Mouse (Mus musculus): ENCODE data around the gene Cd86. TPM values are rescaled to one million over a fixed set of nuclear protein-coding genes. Genes with fewer than 3 reads are reported as not detected.

Gene Cd86
- total RNA-seq, 2 experiments from 2014 or later: 0.51 to 0.91 TPM

DNA sequence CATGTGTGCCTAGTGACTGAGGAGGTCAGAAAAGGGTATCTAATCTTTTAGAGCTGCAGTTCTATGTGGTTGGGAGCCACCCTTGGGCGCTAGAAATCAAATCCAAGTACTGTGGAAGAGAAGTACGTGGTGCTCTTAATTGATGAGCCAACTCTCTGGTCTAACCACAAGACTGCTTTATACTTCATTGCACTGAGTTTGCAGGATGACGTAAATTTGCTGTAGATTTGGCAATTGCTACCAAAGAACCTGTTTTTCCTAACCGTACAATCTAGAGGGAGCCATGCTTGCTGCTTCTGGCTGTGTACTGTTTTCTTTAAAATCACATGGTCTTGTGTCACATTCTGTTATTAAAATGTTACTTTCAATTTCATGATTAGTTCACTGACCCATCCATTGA, 10.0 kb downstream of the Cd86 start:
- no peak for DNase-seq

DNA sequence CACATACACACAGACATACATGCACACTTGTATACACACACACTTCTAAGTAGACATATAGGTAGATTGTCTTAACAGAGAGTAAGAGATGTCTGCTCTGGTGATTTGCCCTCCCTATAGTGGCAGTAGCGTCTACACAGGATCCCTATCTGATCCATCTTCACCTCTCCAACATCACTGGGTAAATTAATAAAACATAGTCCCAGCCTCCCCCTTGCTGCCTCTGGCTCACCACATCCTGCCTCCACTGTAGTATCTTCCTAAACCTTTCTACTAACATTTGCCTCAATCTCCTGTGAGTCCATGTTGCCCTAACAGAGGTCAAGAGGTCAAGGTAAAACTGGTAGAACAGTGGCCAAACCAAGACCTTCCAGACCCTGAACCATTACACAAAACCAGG, 10.7 kb downstream of the Cd86 start:
- no peak for DNase-seq

DNA sequence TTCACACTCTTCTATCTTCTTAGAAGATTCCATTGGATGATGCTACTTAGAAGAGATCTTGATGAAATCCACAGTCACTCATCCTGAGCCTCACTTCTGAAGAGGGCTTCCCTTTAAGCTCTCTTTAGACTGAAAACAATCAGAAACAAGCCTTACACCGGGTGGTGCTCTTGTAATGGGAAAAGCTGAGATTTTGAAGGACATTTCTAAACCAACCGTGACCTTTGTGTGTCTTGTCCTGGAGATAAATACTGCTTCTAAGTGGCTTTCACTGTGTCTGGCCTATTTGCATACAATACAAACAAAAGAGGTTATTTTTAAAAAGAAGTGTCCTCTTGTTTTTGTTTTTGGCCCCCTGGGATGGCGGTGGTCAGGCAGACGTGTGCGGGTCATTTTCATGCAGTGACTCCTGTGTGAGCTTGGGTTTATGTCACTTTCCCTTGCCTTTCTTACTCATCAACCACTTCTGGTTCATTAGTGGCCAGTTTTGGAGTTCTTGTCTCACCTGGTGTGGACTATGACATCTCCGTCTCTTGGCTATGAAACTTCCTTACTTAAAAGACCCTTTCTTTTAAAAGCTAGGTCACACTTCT, 14.6 kb downstream of the Cd86 start:
- DNase-seq: no peak

DNA sequence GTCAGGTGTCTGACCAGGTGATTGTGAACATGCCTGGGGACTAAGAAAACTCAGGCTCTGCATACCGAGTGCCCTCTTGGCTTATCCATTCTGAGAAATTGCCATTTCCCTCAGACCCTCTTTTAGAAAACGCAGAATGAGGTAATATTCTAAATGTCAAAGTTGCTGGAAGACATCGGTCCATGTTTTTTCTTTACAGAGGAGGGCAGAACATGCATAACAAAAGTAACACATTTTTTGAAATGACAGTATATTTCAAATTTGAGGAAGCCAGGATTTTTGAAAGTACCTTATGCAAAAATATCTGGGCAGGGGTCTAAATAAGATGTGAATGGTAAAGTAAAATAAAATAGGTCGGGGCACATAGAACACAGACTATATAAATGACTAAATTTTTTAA, 15.4 kb downstream of the Cd86 start:
- no peak for DNase-seq

DNA sequence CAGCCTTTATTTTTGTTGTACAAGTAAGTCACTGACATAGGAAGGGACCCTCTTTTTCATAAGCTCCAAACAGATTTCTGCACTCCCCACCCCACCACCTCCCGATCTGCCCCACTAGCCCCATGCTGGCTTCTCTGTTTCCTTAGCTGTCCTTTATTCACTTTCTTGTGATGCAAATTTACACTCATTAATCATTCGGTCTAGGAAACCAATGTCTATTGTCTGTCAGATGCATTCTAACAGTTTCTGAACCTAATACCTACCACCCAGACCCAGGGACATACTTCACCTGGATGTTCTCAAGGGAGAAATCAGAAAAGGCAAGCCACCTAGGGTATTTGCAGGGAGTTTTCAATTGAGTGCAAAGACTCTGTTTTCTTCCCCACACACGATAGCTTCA, 16.6 kb downstream of the Cd86 start:
- no peak for DNase-seq

DNA sequence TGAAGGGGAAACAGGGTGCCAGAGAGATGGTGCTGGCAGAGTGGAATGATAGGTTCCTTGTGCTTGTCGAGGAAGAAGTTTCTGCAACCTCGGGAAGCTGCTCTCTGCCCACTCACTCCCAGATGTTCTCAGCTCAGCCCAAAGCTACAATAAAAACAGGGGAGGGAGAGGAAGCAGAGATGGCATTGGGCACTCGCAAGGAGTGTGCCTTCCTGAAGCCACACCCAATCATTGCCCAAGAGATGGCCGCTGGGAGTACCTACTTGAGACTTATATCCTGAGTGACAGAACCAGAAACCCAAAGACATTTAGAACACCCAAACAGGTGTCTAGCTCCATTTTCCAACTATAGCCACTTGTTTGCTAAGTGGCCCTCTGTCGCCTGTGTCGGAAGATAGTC, 20.8 kb downstream of the Cd86 start:
- no peak for DNase-seq

DNA sequence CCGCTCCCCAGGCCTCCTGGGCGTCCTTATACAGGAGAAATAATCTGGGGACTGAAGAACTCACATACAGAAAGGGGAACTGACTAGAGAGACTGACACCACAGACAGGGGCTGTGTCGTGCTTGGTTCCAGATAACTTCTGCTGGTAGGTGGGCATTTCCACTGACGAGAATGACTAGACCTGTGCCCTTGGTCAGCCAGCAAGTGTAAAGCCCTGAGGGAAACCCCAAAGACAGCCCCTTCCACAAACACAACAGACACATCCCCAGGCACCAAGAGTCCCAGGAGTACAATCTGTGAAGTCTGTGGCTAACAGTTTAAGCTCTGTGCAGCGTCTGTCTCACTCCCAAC, 23.2 kb downstream of the Cd86 start:
- DNase-seq: no peak

DNA sequence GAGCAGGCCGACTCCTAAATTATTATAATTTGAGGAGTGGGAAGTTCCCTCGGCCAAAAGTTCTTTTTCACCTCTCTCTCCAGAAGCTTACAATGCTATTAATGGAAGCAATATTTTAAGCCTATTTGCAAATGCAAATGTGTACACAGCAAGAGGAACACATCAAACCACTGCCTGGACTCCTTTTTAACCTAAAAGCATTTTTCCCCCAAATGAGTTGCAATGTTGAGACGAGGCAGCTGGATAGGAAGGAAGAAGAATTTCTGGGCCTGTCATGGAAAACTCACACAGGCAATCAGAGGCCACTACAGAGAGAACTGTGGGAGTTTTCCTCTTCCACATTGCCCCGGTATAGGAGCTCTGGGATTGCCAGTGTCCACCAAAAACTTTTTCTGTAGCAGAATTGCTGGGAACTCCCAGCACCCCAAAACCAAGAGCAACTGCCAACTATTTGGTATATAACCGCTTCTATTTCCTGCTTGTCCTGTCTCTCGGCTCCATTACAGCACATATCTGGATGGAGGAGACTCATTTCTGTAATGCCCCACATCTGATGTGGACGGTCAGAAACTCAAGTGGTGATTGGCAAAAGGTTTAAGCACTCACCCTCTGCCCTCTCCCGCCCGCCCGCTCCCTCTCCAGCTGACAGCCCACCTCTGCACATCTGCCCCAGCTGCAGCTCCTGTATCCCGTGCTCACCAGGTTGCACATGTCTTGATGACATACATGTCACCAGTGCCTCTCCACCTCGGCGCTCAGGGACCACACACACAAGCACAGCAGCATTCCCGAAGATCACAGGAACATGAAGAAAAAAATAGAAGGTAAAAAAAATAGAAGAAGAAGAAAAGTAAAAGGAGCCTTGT, 23.8 kb downstream of the Cd86 start:
- DNase-seq: no peak

DNA sequence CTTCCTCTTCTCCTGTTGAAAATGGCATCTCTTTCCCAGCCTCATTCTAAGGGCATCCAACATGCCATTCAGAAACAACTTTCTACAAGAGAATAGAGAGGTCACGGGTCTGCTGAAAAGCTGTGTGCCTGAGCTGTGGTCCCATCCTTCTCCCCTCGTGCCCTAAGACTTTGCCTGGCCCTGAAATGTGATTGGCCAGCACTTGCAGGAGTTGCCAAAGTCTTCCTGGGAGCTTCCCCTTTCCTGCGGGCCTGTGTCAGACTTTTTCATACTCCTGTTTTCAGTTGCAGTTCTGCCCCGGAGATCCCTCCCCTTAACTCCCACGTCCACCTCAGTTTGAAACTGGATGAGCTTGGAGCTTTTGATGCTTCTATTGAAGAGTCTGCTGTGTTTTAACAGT, 24.9 kb downstream of the Cd86 start:
- no peak for DNase-seq

DNA sequence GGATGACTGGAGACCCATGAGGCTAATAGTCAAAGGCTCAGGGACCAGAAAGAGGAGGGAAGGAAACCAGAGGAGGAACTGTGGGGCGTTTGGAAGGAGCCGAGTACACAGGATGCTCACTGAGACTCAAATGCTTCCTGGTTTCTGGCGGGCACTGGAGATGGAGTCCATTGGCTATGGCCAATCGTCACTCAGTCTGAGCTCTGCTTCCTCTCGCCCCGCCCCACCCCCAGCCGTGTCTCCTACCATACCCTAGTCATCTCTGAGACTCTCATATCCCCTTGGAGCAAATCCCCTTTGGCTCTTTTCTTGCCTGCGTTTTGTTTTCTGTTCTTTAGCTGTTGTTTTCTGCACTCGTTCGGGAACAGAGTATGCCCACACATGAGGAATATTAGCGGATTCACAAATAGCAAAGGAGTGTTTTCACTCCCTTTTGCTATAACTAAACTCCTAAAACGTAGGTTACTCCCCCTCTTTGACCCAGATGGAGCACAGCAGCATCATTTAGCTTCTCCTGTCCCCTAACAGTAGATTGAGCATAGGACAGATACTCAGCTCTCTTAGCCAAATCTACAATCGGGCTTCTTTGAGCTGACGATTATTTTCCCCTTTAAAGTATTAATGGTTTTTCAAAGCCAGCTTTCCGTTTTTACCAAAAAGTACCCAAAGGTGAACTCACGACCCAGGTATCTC, 25.9 kb downstream of the Cd86 start:
- no peak for DNase-seq

DNA sequence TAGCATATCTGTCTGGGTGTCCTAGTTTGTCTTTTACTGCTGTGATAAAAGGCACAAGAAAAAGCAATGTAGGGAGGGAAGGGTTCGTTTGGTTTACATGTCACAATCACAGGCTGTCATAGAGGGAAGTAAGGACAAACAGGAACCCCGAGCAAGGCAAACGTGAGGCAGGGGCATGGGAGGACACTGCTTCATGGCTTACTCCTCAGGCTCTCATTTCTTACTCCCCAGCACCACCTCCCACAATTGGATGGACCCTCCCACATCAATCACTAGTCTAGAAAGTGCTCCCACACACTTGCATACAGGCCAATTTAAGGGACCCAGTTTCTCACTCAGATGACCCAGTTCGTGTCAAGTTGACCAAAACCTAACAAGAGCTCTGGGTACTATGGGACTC, 29.1 kb downstream of the Cd86 start:
- no peak for DNase-seq

DNA sequence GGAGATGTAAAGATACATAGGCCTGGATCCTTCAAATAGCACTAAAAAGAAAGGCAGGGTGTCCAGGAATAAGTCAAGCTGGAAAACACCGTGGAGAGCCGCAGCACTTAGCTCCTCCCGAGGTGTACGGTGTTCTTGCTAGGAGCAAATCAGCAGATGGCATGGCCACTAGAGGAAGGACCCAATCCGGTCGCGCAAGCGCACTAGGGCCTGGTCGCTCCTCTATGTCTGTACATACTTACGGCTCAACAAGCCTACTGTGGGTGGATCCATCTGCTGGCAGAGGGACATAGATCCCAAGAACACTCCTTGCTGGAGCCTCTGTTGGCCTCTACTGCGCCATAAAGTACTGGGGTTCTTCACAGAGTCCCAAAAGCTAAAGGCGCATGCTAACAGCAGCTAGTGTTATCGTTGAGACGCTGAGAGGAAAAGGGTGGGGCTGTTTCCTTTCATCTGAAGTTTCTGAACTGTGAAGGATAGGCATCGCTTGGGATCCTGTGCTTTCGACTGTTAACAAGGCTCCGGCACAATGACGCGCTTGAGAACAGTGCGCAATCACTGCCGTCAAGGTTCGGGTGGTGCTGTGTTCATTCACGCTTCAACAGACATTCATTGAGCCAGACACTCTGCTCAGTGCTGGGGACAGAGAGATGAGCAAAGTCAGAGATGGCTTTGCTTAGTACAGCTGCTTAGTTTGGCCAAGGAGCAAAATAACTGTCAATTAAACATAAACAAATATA, 30.7 kb downstream of the Cd86 start:
- DNase-seq: no peak

DNA sequence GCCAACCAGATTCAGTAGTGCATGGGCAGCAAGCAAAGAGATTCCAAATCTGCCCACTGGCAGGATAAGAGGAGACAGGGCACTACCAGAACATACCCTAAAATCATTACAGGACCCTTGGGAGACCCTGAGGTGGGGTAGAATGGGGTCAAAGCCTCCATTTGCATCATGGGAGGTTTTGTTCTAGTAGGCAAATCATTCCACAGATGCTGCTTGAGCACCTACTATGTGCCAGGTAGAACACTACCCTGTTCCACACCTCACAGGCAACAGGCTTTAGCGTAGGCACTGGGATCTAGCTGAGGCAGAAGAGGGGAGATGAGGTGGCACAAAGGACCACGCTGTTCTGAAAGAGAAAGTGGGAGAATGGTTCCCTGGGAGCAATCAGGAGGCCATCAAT, 31.5 kb downstream of the Cd86 start:
- DNase-seq: no peak

DNA sequence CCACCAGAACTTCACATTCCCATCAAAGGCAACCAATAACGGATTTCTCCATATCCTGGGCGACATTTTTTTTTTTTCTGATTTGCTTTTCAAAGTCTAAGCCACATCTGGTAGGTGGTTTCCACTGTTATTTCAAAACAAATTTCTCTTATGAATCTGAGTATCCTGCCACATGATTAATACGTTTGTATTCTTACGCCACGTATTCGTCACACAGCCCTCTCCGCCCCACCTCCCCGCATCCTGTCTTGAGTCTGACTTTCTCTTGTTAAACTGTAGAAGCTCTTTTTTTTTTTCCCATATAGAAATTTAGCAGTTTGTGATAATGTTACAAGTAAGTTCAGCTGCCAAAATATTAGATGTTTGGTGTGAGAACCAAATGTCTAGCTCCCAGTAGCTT, 33.7 kb downstream of the Cd86 start:
- DNase-seq: no peak

DNA sequence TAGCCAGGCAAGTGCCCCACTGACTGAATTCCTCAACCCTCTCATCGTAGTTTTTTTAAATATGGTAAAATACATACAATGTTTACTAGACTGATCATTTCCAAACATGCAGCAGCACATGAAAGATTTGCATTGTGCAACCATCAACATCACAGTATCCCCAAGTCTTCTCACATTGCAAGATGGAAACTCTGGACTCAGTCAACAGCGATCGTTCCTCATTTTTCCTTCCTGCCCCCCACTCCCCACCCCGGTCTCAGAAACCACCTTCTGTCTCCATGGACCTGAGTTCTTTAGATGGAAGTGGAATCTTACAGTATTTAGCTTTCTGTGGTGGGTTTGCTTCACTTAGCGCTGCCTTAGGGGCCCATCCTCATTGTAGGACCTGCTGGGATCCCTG, 34.3 kb downstream of the Cd86 start:
- no peak for DNase-seq

DNA sequence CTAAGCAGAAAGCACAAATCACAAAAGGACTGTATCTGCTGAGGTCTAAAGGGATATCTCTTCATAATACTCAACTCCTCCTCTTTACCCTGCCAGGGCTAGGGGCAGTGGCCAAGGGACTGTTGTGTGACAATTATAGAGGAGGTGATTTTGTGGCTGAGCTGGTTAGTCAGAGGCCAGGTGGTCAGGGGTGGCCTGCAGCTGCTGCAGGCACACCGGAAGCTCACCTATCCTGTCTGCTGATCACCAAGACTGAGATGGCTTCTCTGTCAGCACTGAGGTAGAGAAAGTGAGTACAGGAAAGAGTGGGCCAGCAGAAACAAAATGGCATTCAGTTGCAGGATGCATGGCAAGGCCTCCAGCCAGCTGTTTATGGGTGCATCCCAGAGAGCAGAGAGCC, 38.1 kb downstream of the Cd86 start:
- DNase-seq: no peak

DNA sequence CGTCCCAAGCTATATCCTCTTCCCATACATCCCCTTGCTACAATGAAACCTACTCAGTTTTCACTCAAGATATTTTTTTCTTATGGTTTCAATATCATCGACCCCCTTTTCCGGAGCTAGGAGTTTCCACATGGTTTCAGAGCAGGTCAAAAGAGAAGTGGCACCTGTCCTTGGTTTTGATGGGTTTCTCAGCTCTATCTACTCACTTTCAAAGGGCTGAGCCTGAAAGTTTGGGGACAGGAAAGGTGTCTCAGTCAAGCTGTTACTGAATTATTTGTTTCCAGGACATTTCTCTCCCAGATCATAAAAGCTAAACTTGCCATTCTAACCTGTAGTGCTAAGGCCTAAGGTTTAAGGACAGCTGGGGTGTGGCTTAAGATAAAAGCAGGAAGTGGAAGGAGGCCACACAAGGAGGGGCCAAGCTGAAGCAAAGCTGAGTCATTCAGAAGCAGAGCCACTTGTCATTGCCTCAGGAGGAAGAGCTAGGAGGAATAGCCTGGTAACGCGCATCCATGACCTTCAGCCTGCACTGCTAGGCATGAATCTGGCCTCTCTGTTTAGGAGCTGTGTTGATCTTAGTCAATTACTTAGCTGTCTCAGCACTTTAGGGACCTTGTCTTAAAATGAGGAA, 39.2 kb downstream of the Cd86 start:
- DNase-seq: no peak

DNA sequence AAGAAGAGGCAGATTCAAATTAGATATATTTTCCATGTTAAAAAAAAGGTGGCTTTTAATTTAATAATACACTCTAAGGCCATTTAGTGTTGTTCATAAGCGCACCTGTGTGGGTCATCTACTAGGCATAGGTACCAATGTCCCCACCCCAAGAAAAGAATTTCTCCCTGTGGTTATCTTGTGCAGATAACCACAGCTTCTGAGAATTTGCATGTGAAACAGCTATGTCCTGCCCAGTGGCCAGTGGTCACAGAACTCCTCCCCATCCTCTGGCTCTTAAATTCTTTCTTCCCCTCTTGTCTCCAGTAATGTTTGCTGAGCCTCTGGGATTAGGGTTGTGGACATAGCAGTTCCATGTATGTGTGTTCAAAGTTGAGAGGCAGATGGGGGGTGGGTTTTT, 40.0 kb downstream of the Cd86 start:
- no peak for DNase-seq

DNA sequence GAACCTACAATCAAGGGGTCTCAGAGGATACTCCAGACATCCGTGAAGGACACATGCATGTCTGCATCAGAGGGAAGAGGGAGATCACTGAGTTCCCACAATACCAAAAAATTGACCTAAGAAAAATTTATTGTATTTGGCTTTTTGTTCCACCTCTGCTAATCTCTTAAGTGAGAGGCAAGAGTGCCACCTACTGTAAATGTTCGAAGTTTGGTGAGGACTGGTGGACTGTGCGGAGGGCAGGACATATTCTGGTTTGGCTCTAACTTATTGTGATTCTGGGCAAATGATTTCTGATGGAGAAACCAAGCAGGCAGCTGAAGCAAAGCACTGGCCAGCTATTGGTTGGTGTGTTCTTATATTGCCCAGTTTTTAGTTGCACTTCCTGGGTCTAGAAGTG, 43.6 kb downstream of the Cd86 start:
- no peak for DNase-seq

DNA sequence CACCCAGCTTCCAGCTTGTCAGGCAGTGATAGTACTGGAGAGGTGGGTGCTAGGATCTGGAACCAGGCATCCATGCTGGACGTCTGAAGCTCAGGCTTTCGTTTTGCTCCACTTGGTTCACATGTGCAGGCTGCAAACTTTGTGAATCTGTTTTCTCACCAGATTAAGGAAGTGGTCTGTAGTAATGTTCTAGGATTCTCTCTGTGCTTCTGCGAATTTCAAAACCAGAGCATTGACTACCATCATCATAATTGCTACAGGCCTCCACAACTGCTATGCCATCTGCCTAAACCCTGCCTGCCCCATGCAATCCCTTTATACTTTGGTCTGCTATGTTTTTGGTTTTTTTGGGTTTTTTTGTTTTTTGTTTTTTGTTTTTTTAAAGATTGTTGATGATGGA, 44.8 kb downstream of the Cd86 start:
- no peak for DNase-seq

DNA sequence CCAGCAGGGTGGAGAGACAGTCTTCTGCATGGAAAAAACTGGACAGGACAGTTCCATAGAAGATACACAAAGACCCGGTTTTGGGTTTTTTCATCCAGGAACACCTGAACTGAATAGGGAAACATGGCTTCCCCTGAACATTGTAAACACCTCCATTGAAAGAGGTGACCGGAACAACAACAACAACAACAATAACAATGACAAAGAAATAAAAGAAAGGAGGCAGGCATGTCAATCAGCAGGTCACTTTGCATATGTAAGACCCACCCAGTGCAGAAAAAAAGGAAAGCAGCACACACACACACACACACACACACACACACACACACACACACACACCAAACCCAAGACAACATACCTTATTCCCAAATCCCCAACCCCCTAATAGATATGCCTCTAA, 52.2 kb downstream of the Cd86 start:
- DNase-seq: no peak

DNA sequence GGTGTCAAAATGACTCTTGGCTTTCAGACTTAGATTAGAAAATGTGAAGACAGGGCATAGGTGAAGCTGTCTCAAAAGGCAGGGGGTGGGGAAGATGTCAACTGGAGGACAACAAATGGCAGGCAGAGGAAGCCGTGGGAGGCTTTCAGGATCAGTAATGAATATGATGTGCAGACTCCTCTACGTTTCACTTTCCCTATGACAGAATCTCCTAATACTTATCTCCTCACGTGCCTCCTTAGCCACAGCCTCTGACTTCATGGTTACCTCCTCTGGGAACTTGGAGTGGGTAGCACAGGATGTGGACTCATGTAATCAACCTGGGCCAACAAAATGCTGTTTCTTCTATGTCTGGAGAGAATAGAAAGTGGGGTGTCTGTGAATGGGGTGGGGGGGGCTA, 63.2 kb downstream of the Cd86 start:
- DNase-seq: no peak

DNA sequence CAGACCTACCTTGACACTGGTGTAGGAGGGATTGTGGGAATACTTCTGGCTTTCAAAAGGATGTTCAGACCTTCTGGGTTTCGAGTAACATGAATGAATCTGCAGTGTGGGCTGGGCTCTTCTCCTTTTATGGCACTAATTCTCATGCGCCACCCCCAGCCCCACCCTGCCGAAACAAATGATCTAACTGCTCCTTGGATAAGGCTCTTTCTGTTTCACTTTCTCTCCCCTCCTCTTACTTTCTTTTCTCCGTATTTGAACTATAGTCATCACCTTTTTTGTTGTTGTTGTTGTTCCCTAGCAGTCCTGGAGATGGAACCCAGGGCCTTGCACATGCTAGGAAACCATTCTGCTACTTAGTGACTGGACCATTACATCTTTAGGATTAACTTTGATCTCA, 67.6 kb downstream of the Cd86 start:
- DNase-seq: no peak
